Mouse (Mus musculus) heart, postnatal 0 days (tissue): Measurements from ENCODE around the gene Med19.

Experiments
- CTCF ChIP-seq: IDR thresholded peaks from 2 replicates; pipeline ENCODE4 v1.5.1; 2016; ENCODE audit warnings: antibody characterized with exemption, control low read depth, low read depth
- EP300 ChIP-seq: IDR thresholded peaks from 2 replicates; pipeline ENCODE4 v1.6.1; 2016; ENCODE audit warnings: antibody characterized with exemption, low read depth

GRCm38 (mm10) chr2:84714811-84715561 lies 36.8 kb downstream of the Med19 start, which contains the start of gene Zdhhc5:
- no peak for TF ChIP-seq CTCF
- TF ChIP-seq EP300 = 0 out of 2 replicates have a peak, but pooled peaks have one; percentile 39
